Mouse (Mus musculus) forebrain, embryonic 13.5 days (tissue): ENCODE data around the gene Cercam. TPM values are rescaled to one million over a fixed set of nuclear protein-coding genes. Genes with fewer than 3 reads are reported as not detected.

Experiments
- ATAC-seq: fragments of 200-750 bp; cut with Nextera tagmentation; 2 replicates; pipeline ENCODE4 v1.8.0; 2017
- H3K27ac ChIP-seq: fragments of 300-500 bp; sonication (generic); 2 replicates; pipeline ENCODE4 v1.5.1; 2015; ENCODE audit warnings: inconsistent platforms, mild to moderate bottlenecking, moderate library complexity
- H3K27me3 ChIP-seq: fragments of 300-500 bp; sonication (generic); 2 replicates; pipeline ENCODE4 v1.6.1; 2015; ENCODE audit warnings: mild to moderate bottlenecking, inconsistent platforms
- H3K36me3 ChIP-seq: fragments of 300-500 bp; sonication (generic); 2 replicates; pipeline ENCODE4 v1.6.1; 2015; ENCODE audit warnings: mild to moderate bottlenecking, inconsistent platforms; ENCODE audit not compliant: poor library complexity, severe bottlenecking
- H3K4me1 ChIP-seq: fragments of 300-500 bp; sonication (generic); 2 replicates; pipeline ENCODE4 v1.6.1; 2015; ENCODE audit warnings: inconsistent platforms
- H3K4me2 ChIP-seq: fragments of 300-500 bp; sonication (generic); 2 replicates; pipeline ENCODE4 v1.6.1; 2015; ENCODE audit warnings: inconsistent platforms, mild to moderate bottlenecking, moderate library complexity
- H3K4me3 ChIP-seq: fragments of 300-500 bp; sonication (generic); 2 replicates; pipeline ENCODE4 v1.5.1; 2015; ENCODE audit warnings: mild to moderate bottlenecking, inconsistent platforms
- H3K9ac ChIP-seq: fragments of 300-500 bp; sonication (generic); 2 replicates; pipeline ENCODE4 v1.6.1; 2015; ENCODE audit warnings: mild to moderate bottlenecking, inconsistent platforms
- H3K9me3 ChIP-seq: fragments of 300-500 bp; sonication (generic); replicated peaks from 2 replicates; pipeline ENCODE4 v1.6.1; 2016; ENCODE audit warnings: inconsistent platforms
- WGBS: fragments of 180-500 bp; shearing (Covaris S2); methylation state at CpG from one replicate; pipeline ENCODE4 v1.1.7; 2015; 5-methylcytosine and 5-hydroxymethylcytosine counted together
- polyA plus RNA-seq: library from polyadenylated mRNA; unstranded; fragments of >200 nt; fragmentation: Nextera tagmentation; extraction: Ambion mirVana; gene quantifications from 2 replicates; pipeline ENCODE4 v1.2.1, GENCODE M21; 2015

Cercam gene
- 5.8 and 7.7 TPM in 2 replicates for polyA plus RNA-seq

DNA sequence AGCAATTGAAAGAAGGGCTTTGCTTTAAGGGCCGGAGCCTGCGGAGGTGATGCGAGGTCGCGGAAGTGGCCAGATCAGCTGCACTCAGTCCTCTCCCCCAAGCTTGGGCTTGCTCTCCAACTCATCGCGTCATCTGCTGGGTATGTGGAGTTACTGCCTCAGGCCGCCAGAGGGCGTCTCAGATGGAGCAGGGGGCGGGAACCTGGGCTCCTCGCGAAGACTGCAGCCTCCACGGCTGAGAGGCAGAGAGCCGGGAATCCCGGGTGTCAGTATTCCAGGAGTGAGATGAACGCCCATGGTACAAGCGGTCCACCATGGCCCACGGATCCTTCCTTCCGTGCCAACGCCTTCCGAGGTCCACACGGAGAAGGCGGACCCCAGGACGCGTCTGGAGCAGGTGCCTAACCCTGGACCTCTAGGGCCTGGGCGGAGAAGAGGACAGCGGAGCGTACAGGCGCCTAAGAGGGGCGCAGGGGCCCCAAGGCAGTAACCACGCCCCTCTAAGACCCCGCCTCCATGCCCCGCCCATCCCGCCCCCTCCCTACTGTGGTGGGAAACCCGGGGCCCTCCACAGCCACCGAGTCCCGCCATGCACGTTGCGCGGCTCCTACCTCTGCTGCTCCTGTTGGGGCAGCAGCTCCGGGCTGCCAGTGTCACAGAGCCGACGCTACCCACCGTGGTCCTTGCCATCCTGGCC is at the start of gene Cercam:
Cercam (plus strand) TSS at position 216 of the 697 bp plus-strand sequence.
- Histone ChIP-seq H3K27ac (0 out of 2 replicates have a peak within 1 kb of the TSS, but pooled peaks have one; percentile 8), H3K9me3 (no peaks in the 10 kb centered on the region), H3K4me3 (peak within 1 kb of the TSS; percentile 43), H3K4me2 (peak within 1 kb of the TSS; percentile 68), H3K36me3 (peaks cover 4% of the 10 kb centered on the region; the same call in 1 of the 2 replicates), H3K9ac (peak within 1 kb of the TSS; percentile 58), H3K4me1 (peaks cover 12% of the 10 kb centered on the region), H3K27me3 (peaks cover 27% of the 10 kb centered on the region; the same call in 1 of the 2 replicates)
- WGBS, result 1% methylated on average over 43 of the region's 44 CpGs
- ATAC-seq, result peak; percentile 93

GRCm38 (mm10) chr2:29819363-29819762 is 49.6 kb upstream of the Cercam start:
- Histone ChIP-seq H3K27me3 (peaks cover 7% of the 10 kb centered on the region; the same call in 1 of the 2 replicates), H3K4me2 (peak overlapping the region; percentile 70), H3K27ac (peak overlapping the region; percentile 37; the same call in 1 of the 2 replicates), H3K36me3 (peaks cover 25% of the 10 kb centered on the region), H3K9me3 (no peaks in the 10 kb centered on the region), H3K9ac (no peak overlapping the region), H3K4me1 (peaks cover 21% of the 10 kb centered on the region), H3K4me3 (no peak overlapping the region; the same call in 1 of the 2 replicates)
- no peak for ATAC-seq
- 9% methylated on average over 2 of the region's 2 CpGs for WGBS

DNA sequence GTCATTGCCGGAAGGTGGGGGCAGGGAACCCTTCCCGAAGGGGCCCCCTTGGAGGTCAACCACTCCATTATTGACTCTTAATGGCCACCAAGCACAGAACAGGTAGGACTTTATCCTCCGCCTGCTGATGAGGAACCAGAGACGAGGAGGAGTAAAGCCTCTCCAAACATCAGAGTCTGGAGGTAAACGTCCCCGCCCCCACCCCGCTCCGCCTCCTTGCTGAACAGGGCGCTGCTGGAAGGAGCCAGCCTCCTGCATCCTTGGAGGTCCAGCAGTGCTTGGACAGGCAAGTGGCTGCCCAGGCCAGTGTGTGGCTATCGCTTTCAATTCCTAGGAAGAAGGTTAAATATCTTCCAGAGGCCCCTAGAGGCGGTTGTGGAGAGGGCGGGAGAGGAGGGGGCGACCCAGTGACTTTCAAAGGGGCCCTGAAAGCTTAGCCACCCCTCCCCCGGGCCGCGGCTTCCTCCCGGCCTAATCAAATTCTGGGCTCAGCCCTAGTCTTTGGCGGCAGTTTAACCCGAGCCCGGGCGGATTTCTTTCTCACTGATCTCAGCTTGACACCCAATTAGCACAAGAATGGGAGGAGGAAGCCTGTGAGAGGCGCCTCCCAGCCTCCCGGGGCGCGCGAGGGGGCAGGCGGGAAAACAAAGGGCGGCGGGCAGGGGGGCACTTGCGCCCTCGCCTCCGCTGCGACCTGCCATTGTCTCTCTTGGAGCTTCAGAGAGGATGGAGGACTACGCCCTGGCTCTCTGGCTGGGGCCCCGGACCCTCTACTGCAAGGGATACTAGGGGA is 48.7 kb upstream of the Cercam start, which contains the start of gene Urm1:
Urm1 (plus strand) TSS at position 51 of the 793 bp plus-strand sequence.
- H3K4me1 ChIP-seq, result peaks cover 21% of the 10 kb centered on the region
- no peaks in the 10 kb centered on the region for H3K9me3 ChIP-seq
- WGBS, result 1% methylated on average over 35 of the region's 35 CpGs
- H3K27me3 ChIP-seq, result peaks cover 7% of the 10 kb centered on the region; the same call in 1 of the 2 replicates
- peak; percentile 76 for ATAC-seq
- peaks cover 17% of the 10 kb centered on the region for H3K36me3 ChIP-seq
- peak within 1 kb of the TSS; percentile 40 for H3K4me3 ChIP-seq
- H3K4me2 ChIP-seq, result peak within 1 kb of the TSS; percentile 70
- H3K9ac ChIP-seq, result peak within 1 kb of the TSS; percentile 70
- H3K27ac ChIP-seq, result peak within 1 kb of the TSS; percentile 94

- peaks cover 21% of the 10 kb centered on the region for H3K4me1 ChIP-seq
- WGBS, result 17% methylated on average over 11 of the region's 11 CpGs
- no peaks in the 10 kb centered on the region for H3K36me3 ChIP-seq
- H3K4me3 ChIP-seq, result peak overlapping the region; percentile 69
- H3K9me3 ChIP-seq, result no peaks in the 10 kb centered on the region
- H3K9ac ChIP-seq, result peak overlapping the region; percentile 80
- H3K4me2 ChIP-seq, result peak overlapping the region; percentile 80
- peak; percentile 19; the same call in 1 of the 2 replicates for ATAC-seq
- no peaks in the 10 kb centered on the region for H3K27me3 ChIP-seq
- H3K27ac ChIP-seq, result peak overlapping the region; percentile 93
Observed at GRCm38 (mm10) chr2:29826318-29826925, 42.5 kb upstream of the Cercam start.

- H3K27me3 ChIP-seq, result no peaks in the 10 kb centered on the region
- peaks cover 21% of the 10 kb centered on the region for H3K4me1 ChIP-seq
- no peaks in the 10 kb centered on the region for H3K9me3 ChIP-seq
- H3K4me3 ChIP-seq, result peak overlapping the region; percentile 69
- H3K4me2 ChIP-seq, result peak overlapping the region; percentile 92
- peak; percentile 98 for ATAC-seq
- peak overlapping the region; percentile 80 for H3K9ac ChIP-seq
- under 1% methylated on average over 48 of the region's 48 CpGs for WGBS
- peak overlapping the region; percentile 93 for H3K27ac ChIP-seq
- H3K36me3 ChIP-seq, result no peaks in the 10 kb centered on the region
Observed at GRCm38 (mm10) chr2:29826926-29827708, 41.8 kb upstream of the Cercam start.

DNA sequence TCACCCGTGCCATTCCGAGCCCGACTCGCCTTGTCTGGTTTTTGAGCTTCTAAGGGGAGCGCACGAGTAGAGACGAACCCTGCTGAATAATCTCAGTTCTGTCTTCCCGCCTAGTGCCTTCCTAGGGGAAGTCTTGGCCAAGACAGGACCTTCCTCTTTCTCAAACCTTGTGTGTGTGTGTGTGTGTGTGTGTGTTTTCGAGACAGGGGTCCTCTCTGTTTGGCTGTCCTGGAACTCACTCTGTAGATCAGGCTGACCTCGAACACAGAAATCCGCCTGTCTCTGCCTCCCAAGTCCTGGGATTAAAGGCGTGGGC is 41.3 kb upstream of the Cercam start:
- Histone ChIP-seq H3K9ac (peak overlapping the region; percentile 67), H3K4me3 (peak overlapping the region; percentile 69), H3K4me1 (peaks cover 21% of the 10 kb centered on the region), H3K9me3 (no peaks in the 10 kb centered on the region), H3K27me3 (peaks cover 3% of the 10 kb centered on the region; the same call in 1 of the 2 replicates), H3K36me3 (no peaks in the 10 kb centered on the region; the same call in 1 of the 2 replicates), H3K4me2 (peak overlapping the region; percentile 92), H3K27ac (no peak overlapping the region)
- ATAC-seq, result no peak
- 6% methylated on average over 12 of the region's 12 CpGs for WGBS

GRCm38 (mm10) chr2:29831106-29831505 is 37.9 kb upstream of the Cercam start:
- H3K4me1 ChIP-seq, result peaks cover 34% of the 10 kb centered on the region
- H3K27ac ChIP-seq, result no peak overlapping the region
- H3K9ac ChIP-seq, result no peak overlapping the region
- H3K36me3 ChIP-seq, result peaks cover 12% of the 10 kb centered on the region
- H3K4me3 ChIP-seq, result no peak overlapping the region
- 93% methylated on average over 4 of the region's 4 CpGs for WGBS
- peaks cover 4% of the 10 kb centered on the region; the same call in 1 of the 2 replicates for H3K27me3 ChIP-seq
- ATAC-seq, result no peak
- H3K9me3 ChIP-seq, result no peaks in the 10 kb centered on the region
- H3K4me2 ChIP-seq, result no peak overlapping the region

DNA sequence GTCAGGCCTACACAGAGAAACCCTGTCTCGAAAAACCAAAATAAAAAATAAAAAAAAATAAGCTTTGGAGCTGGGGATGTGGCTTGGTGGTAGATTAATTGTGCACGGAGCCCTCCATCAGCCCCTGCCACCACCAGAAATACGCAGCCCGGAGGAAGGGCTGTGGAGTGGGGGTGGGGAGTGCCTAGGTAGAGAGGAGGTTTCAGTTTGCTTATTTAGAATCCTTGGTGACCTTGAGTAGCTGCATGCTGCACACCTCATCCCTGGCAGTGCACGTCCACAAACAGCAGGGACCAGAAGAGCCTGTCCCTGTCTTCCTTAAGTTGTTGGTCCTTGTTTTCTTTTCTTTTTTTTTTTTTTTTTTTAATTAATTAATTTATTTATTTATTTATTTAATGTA is 35.2 kb upstream of the Cercam start:
- no peak for ATAC-seq
- WGBS, result 93% methylated on average over 5 of the region's 5 CpGs

GRCm38 (mm10) chr2:29835391-29835899 is 33.5 kb upstream of the Cercam start:
- Histone ChIP-seq H3K9ac (peak overlapping the region; percentile 47), H3K4me2 (0 out of 2 replicates have a peak overlapping the region, but pooled peaks have one; percentile 10)
- ATAC-seq, result no peak

More for the DNA sequence above, 35.2 kb upstream of the Cercam start:
- Histone ChIP-seq H3K27ac (no peak overlapping the region), H3K27me3 (peaks cover 18% of the 10 kb centered on the region), H3K36me3 (peaks cover 23% of the 10 kb centered on the region), H3K4me1 (peaks cover 19% of the 10 kb centered on the region), H3K4me2 (no peak overlapping the region), H3K4me3 (no peak overlapping the region), H3K9ac (no peak overlapping the region), H3K9me3 (no peaks in the 10 kb centered on the region)

GRCm38 (mm10) chr2:29839460-29839859 is 29.5 kb upstream of the Cercam start:
- no peak for ATAC-seq
- Histone ChIP-seq H3K9me3 (no peaks in the 10 kb centered on the region), H3K4me2 (0 out of 2 replicates have a peak overlapping the region, but pooled peaks have one; percentile 2), H3K4me1 (peaks cover 31% of the 10 kb centered on the region), H3K36me3 (peaks cover 46% of the 10 kb centered on the region), H3K27me3 (peaks cover 49% of the 10 kb centered on the region), H3K27ac (no peak overlapping the region), H3K4me3 (no peak overlapping the region), H3K9ac (peak overlapping the region; percentile 16; the same call in 1 of the 2 replicates)
- whole genome bisulfite sequencing, result 54% methylated on average over 3 of the region's 4 CpGs

More at GRCm38 (mm10) chr2:29835391-29835899, 33.5 kb upstream of the Cercam start:
- WGBS, result 7% methylated on average over 2 of the region's 2 CpGs
- no peak overlapping the region for H3K4me3 ChIP-seq
- peaks cover 25% of the 10 kb centered on the region for H3K27me3 ChIP-seq
- peak overlapping the region; percentile 70 for H3K27ac ChIP-seq
- no peaks in the 10 kb centered on the region for H3K9me3 ChIP-seq
- H3K4me1 ChIP-seq, result peaks cover 31% of the 10 kb centered on the region
- peaks cover 27% of the 10 kb centered on the region for H3K36me3 ChIP-seq
